Mouse (Mus musculus) kidney, postnatal 25 days (tissue): ENCODE data around the gene Il1r1.
"Not testable (repeated sequence)": the region's sequence is repeated elsewhere in the genome, so short reads cannot be mapped to it uniquely, and the experiment has no call there.

Experiments
- DNase-seq, 2 experiments: peaks; one replicate each; pipeline ENCODE4 v3.0.0; 2021; ENCODE audit warnings: mixed read lengths in 2 of 2

The Il1r1 gene

GRCm38 (mm10) chr1:40272204-40272603, 47.3 kb downstream of the Il1r1 start:
- DNase-seq: no peak

DNA sequence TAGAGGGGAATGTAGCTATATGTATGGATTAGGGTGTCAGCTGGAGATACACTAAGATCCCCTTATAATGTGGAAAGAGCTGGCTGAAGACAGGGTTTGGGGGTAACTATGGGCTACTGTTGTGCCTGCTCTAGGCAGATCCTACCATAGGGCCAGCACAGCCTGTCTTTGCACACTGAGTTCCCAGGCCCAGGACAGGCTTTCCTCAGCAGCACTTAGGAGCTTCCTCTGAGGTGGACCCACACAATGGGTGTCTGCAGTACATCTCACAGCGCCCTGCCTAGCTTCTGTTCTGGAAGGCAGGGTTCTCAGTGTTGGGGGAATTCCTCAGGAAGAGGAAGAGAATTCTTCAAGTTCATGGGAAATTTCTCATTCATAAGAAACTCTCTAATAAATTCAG, 48.6 kb downstream of the Il1r1 start:
- peak in 1 of 2 experiments; percentile 45 for DNase-seq

- no peak for DNase-seq
These were observed 50.6 kb downstream of the Il1r1 start for GRCm38 (mm10) chr1:40275285-40276013.

- no peak for DNase-seq
These were observed 53.1 kb downstream of the Il1r1 start for GRCm38 (mm10) chr1:40277944-40278343.

- DNase-seq: no peak
These were observed 53.8 kb downstream of the Il1r1 start for GRCm38 (mm10) chr1:40278720-40279119.

GRCm38 (mm10) chr1:40279182-40279743, 54.4 kb downstream of the Il1r1 start:
- no peak for DNase-seq

DNA sequence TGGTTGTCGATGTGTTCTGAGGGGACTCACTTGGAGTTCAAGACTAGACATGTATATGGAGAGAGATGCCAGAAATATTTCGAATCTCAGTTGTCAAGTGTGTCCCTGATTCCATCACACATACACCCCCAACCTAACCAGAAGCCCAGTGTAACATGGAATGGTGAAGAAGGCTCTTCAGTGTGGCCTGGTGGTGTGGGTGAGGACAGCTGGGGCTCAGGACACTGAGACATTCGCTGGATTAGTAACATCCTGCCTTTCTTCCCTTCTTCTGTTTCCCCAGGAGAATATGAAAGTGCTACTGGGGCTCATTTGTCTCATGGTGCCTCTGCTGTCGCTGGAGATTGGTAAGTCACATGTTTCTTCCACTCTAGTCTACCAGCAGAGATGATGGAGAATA, 57.1 kb downstream of the Il1r1 start:
- no peak for DNase-seq

- no peak for DNase-seq
These were observed 57.5 kb downstream of the Il1r1 start for GRCm38 (mm10) chr1:40282394-40282793.

DNA sequence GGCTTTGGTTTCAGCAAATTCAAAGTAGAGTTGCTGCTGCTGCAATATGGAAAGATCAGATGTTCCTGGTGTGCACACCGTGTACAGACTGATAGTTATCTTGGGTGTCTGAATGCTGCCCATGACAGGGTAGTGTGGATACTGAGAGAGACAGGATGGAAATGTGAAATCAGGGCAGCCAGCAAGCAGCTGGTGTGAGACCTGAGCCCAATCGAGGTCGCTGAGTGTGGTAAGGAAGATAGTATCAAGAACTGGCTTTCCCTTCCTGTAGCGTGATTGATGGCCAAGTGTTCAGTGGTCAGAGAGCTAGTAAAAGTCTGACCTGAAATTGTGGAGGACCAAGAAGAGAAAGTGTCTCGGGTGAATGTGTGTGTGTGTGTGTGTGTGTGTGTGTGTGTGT, 59.1 kb downstream of the Il1r1 start:
- DNase-seq: no peak

DNA sequence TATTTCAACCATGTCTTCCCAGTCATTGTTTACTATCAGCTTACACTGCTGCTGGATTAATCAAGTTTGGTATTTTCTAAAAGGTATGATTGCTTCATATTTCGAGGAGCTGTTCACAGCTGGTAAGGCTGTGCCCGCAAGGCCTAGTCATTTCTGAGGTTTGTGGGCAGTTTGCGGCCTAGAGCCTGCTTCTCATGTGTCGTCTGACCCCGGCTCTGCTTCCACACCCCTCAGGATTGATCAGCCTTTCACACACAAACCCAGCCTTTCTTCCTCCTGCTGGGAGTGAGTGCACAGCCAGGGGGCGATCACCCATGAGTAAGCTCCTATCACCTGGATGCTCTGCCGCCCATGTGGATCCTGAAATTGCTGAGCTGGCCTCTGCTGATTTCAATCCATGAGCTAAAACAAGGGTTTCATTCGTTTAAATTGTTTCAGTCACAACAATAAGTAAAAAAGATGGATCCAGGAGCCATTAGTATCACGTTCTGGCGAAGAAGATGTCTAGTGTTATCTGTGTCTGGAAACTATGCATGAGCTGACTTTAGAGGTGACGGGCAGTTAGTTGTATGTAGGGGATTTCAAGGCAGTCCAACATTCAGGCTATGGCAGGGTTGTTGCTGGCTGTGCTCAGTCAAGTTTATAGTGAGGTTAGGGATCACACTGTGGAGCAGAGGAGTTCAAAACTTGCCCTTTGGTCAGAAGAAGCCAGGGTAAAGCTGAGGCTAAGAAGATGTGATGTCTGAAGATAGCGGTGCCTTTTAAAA, 65.8 kb downstream of the Il1r1 start:
- DNase-seq: no peak

DNA sequence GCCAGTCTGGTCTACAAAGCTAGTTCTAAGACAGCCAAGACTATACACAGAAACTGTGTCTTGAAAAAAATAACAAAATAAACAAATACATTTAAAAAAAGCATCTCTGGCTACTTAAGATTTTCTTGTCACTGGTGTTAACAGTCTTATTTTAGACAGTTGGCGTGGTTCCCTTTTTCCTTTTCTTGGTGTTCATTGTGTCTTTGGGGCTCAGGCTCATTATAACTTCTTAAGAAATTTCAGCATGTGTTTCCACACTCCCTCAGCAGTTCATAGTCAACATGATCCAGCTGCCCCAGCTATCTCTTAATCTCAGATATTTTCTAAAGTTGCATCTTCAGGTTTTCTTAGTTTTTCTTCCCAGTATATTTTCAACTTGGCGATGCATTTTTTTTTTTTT, 67.4 kb downstream of the Il1r1 start:
- DNase-seq: no peak

DNA sequence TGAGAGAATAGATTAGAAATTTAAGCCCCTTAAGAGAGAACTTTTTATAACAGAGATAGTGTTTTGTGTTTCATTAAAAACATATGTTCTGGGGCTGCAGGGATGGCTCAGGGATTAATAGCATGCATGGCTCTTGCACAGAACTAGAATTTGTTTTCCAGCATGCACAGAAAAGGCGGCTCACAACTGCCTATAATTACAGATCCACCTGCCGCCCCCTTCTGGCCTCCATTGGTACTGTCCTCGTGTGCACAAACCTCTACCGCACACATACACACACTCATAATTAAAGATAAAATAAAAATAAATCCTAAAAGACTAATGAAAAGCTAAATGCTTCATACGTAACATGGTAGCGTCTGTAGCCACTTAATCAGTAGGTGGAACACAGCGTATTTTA, 69.0 kb downstream of the Il1r1 start:
- peak in 1 of 2 experiments; percentile 20 for DNase-seq

DNA sequence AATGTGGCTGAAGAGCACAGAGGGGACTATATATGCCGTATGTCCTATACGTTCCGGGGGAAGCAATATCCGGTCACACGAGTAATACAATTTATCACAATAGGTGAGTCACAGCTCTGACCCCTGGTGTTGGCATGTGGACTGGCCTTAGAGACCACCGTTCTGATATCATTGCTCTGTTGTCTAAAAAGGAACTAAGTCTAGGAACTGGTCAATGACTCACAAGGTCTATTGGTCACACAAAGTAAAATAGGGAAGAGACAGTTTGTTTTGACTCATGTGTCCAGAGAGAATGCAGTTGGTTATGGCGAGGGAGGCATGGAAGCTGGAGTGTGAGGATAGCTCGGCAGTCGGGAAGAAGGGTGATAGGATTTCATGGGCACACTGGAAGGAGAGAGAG, 69.9 kb downstream of the Il1r1 start:
- DNase-seq: no peak

GRCm38 (mm10) chr1:40298053-40298452, 73.2 kb downstream of the Il1r1 start:
- no peak for DNase-seq

DNA sequence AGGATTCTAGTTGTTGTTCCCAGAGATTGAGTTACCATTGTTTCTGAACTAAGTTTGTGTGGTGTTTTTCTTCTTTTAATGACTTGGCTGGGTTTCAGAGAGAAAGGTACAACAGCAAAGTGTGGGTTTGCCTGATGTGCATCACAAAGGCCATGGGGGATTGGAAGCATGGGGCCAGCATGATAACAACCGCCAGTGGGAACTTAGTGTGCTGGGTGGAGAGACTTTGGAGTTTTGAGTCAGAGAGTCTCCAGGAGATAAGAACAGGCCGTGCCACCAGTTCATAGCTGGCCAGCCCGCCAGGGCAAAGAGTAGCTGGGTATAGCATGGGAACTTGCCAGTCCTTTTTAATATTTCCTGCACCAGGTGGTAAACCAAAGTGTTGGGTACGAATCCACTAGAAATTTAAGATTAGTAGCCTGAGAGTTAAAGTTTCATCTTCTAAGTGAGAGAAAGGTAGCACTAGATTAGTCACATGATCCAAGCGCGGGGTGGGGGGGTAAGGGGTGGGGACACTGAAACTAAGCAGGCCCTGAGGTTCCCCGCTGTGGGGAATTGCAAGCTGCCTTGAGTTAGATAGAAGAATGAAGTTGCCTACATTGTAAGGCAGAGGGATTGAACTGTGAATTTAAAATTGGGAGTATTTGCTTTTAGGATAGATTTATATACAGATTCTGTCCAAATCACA, 78.4 kb downstream of the Il1r1 start:
- no peak for DNase-seq

- not testable (repeated sequence) for DNase-seq
These were observed 79.4 kb downstream of the Il1r1 start for GRCm38 (mm10) chr1:40304321-40304720.

DNA sequence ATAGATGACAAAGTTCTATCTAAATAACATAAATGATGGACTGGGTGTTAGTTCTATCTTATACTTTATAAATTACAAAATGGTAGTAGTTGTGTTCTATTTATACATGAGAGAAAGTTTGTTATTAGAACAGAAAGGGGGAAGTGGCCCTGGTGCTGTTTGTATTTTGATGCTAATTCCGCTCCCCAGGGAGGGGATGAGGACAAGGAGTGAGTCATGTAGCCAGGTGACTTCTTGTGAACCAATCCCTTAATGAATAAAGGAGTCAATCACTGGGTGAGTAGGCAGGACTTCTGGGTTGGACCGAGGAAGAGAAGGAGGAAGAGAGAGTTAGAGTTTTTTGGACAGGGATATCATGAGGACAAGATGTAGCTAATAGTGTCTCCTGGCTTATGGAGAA, 81.2 kb downstream of the Il1r1 start:
- no peak for DNase-seq

GRCm38 (mm10) chr1:40311123-40311522, 86.2 kb downstream of the Il1r1 start:
- no peak for DNase-seq

GRCm38 (mm10) chr1:40311625-40312024, 86.7 kb downstream of the Il1r1 start:
- no peak for DNase-seq

- no peak for DNase-seq
These were observed 89.1 kb downstream of the Il1r1 start for GRCm38 (mm10) chr1:40314016-40314415.

- no peak for DNase-seq
These were observed 92.8 kb downstream of the Il1r1 start for GRCm38 (mm10) chr1:40317657-40318056.

- DNase-seq: no peak
These were observed 96.9 kb downstream of the Il1r1 start for GRCm38 (mm10) chr1:40321824-40322223.

DNA sequence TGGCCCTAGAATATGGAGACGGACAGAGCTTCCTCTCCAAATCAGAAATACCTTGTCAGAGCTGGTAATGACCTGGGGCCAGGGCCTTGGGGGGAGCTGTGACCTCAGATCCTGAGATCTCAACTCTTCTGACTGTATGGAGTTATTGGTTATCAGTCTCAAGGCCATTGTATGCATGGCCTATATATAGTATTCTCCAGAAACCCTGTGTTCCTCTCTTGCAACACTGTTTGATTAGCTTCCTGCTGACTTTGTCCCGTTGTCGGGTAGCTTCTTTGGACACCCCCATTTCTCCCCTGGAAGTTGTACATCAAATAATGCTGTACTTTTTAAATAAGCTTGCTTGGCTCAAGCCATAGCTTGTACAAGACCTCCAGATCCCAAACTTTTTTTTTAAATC, 97.7 kb downstream of the Il1r1 start:
- no peak for DNase-seq
